Mouse (Mus musculus): ENCODE results near the gene Pam16.

DNA sequence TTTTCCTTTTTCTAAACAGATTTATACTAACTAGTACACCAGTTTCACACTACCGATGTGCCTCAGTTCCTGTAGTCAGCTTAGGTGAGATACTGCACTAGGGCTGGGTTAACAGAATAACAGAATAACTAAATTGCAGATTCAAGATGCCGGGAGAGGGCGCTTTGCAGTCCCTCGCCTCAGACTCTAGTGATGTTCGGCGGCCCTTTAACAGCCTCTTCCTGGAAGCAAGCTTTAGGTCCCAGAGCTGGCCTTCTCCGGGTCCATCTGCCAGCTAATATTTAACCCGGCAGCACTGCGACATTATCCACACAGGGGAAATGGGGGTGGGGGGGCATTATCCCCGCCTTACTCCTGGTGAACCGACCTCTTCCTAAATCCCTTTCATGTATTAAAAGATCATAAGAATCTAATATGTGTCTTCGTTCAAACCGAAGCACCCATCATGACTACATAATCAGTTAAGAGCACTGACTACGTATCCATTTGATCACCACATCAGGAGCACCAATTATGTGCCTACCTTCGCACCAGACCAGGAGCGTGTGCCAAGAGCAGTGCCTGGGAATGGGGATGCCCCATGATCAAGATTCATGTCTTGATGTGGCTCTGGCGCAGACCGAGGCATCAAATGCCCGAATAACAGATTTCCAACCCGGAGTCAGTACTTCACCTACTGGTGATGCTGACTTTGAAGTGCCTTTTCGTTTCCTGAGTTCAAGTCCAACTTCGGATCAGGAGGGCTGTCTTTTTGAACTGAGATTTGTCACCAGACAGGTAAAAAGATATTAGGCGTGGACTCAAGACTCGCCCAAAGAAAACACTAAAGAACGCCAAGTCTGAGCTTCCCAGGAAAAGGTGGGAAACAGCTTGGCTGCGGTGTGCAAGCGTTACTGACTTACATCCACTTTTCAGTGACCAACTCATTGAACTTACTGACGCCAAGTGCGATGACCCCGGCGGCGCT lies 31.6 kb downstream of the Pam16 start:
- TF ChIP-seq EP300 (IDR thresholded peaks at IDR 0.05; ENCODE audit: insufficient read depth, low read depth, low read length) (no peak), POLR2A (IDR thresholded peaks at IDR 0.05; ENCODE audit: insufficient read depth, low read length) (no peak)
